Mouse (Mus musculus): ENCODE data around the gene Gm13283.

DNA sequence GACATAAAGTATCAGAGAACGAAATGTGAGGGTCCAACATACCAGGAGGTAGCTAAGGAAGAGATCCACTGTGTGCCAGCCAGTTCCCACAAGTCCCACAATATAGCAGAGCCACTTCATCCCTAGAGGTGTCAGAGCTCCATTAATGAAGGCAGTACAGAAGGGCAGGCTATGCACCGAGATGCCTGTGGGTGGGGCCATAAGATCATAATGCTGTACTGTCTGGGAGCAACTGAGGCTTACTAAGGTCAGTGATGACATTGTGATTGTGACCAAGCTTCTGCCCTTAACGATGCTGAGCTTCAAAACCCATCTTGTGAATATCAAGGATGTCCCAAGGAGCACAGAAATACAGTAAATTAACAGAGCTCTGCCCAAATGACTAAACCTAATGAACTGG lies 15.7 kb upstream of the Gm13283 start:
- no peak for TF ChIP-seq TAL1 (IDR thresholded peaks at IDR 0.05; ENCODE audit: low read length)
- no peak for TF ChIP-seq GATA1 (IDR thresholded peaks at IDR 0.05; ENCODE audit: low read length)
